Mouse (Mus musculus): Measurements from ENCODE around the gene Uap1l1.

Uap1l1 gene

GRCm38 (mm10) chr2:25371764-25372643 is 6.5 kb upstream of the Uap1l1 start, which contains the start of gene Sapcd2:
Gene Sapcd2, plus strand, starts transcription at chr2:25372321.
- peak; percentile 92 for DNase-seq (ENCODE audit: low read depth, low spot score)

GRCm38 (mm10) chr2:25369996-25370395 is 4.5 kb upstream of the Uap1l1 start:
- DNase-seq (ENCODE audit: low read depth, low spot score), result no peak

GRCm38 (mm10) chr2:25364761-25365090 is 756 bp downstream of the Uap1l1 start:
- DNase-seq (ENCODE audit: low read depth, low spot score), result no peak

GRCm38 (mm10) chr2:25364313-25364712 is 1.2 kb downstream of the Uap1l1 start:
- DNase-seq (ENCODE audit: low read depth, low spot score), result no peak

GRCm38 (mm10) chr2:25363478-25364178 is 1.9 kb downstream of the Uap1l1 start:
- DNase-seq (ENCODE audit: low read depth, low spot score), result no peak

- DNase-seq (ENCODE audit: low read depth, low spot score), result no peak
These were observed 5.6 kb downstream of the Uap1l1 start for GRCm38 (mm10) chr2:25359848-25360247.

- peak; percentile 85 for DNase-seq (ENCODE audit: low read depth, low spot score)
These were observed 9.0 kb downstream of the Uap1l1 start, which contains the start of gene Dpp7 for GRCm38 (mm10) chr2:25356208-25357079. Gene Dpp7, minus strand, starts transcription at chr2:25356359.

GRCm38 (mm10) chr2:25355419-25356066 is 9.9 kb downstream of the Uap1l1 start:
- no peak for DNase-seq (ENCODE audit: low read depth, low spot score)

GRCm38 (mm10) chr2:25354211-25354610 is 11.3 kb downstream of the Uap1l1 start:
- no peak for DNase-seq (ENCODE audit: low read depth, low spot score)

- no peak for DNase-seq (ENCODE audit: low read depth, low spot score)
These were observed 14.8 kb downstream of the Uap1l1 start for GRCm38 (mm10) chr2:25350701-25351100.

- no peak for DNase-seq (ENCODE audit: low read depth, low spot score)
These were observed 16.0 kb downstream of the Uap1l1 start for GRCm38 (mm10) chr2:25349499-25349898.

GRCm38 (mm10) chr2:25348162-25348561 is 17.3 kb downstream of the Uap1l1 start:
- no peak for DNase-seq (ENCODE audit: low read depth, low spot score)

- DNase-seq (ENCODE audit: low read depth, low spot score), result no peak
These were observed 27.2 kb downstream of the Uap1l1 start for GRCm38 (mm10) chr2:25338303-25338702.

GRCm38 (mm10) chr2:25333569-25333968 is 31.9 kb downstream of the Uap1l1 start:
- DNase-seq (ENCODE audit: low read depth, low spot score), result no peak

- peak; percentile 100 for DNase-seq (ENCODE audit: low read depth, low spot score)
These were observed 33.0 kb downstream of the Uap1l1 start, which contains the start of gene Man1b1 for GRCm38 (mm10) chr2:25332286-25333160. Gene Man1b1, plus strand, starts transcription at chr2:25332338.

GRCm38 (mm10) chr2:25331470-25331869 is 34.0 kb downstream of the Uap1l1 start:
- DNase-seq (ENCODE audit: low read depth, low spot score), result no peak

- DNase-seq (ENCODE audit: low read depth, low spot score), result peak; percentile 49
These were observed 37.0 kb downstream of the Uap1l1 start for GRCm38 (mm10) chr2:25328440-25328839.

GRCm38 (mm10) chr2:25326036-25326435 is 39.4 kb downstream of the Uap1l1 start:
- DNase-seq (ENCODE audit: low read depth, low spot score), result no peak

GRCm38 (mm10) chr2:25320084-25320483 is 45.4 kb downstream of the Uap1l1 start:
- DNase-seq (ENCODE audit: low read depth, low spot score), result no peak

All from CD4-positive, CD25-positive, alpha-beta regulatory T cell, adult 2 months (primary cell).